Mouse (Mus musculus) layer of hippocampus, adult 8-10 months (tissue): ENCODE data around the gene Ccdc162. TPM values are rescaled to one million over a fixed set of nuclear protein-coding genes. Genes with fewer than 3 reads are reported as not detected.
A peak's percentile ranks its signal among the peaks of the same experiment; 100 is the strongest.
"Not testable (repeated sequence)": the region's sequence is repeated elsewhere in the genome, so short reads cannot be mapped to it uniquely, and the experiment has no call there.

Source experiments
- DNase-seq, 2 experiments: peaks; one replicate each; pipeline ENCODE4 v3.0.0; 2022; ENCODE audit warnings: low spot score in 2 of 2
- total RNA-seq, 4 experiments: library from RNA; stranded (reverse); gene quantifications; 2 replicates each; pipeline ENCODE4 v1.2.4; 2022

Gene Ccdc162
- total RNA-seq, 4 experiments from 2014 or later: 1.1 to 2.8 (median 2.0) TPM

DNA sequence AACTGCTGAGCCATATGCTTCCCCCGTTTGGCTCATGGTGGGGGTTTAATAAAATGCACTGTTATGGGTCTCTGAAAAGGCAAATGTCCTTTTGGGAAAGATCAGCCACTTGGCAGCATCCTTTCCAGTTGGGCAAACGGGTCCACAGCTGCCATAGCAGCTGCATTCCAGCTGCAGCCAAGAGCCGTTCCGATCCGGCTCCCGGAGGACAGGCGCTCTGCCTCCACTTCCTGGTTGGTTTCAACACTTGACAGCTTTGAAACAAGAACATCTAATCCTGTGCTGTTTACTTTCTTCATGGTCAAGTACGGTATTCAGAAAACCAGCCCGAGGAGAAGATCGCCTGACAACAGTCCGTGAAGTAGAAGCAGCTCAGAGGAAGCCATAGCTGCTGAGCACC is 19.4 kb downstream of the Ccdc162 start:
- no peak for DNase-seq

DNA sequence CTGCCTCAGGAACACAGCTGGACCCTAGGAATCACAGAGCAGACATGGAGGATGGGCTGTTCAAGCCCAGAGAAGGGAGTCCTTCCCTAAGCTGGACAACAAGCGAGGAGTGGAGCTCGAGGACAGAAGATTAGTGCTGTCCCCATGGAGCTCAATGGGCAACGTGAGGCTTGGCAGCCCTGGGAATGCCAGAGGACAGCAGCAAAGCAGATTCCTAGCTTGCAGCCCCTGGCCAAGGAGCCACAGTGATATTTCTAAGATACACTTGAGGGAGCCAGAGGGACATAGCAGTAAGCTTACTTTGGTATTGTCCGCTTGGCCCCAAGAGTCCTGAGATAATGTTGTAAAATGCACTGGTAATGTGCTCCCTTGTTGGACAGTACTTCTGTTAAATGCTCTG is 25.5 kb downstream of the Ccdc162 start:
- DNase-seq: no peak

DNA sequence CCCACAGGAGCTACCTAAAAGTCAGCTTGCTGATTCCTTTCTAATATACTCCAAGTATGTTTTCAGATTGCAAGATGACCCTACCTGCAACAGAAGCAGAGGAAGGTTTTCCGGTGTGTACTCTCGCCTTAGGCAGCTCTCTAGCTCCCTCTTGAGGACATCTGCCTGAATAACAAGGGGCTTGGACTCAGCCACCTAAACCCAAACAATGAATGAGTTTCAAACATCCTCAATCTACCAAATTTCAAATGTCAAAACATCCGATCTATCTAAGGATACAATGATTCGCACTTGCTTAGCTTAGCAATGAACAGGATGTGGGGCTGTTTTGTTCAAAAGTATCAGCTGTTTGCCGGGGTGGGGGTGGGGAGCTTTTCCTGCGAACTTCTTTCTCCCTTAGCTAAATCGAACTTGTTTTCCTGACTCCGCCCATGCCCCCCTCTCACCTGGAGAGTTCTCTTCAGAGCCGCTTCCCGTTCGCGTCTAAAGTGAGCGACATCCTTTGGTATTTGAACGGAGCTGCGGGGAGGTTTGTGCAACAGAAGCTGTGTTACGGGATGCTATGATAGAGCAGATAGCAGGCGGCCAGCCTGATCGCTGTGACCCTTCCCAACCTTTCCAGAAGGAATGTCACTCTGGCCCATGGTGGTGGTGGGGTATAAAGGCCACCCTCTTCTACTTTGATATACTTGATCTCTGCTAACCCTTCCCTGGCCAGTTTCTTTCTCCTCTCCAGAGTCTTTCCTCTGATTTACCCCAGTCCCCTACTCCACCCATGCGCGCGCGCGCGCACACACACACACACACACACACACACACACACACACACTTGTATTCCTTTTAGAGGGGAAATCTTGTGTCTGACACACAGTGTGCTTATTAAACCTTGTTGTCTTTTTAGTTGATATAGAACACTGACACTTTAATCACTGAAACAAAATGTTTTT is 26.2 kb downstream of the Ccdc162 start:
- peak in 1 of 2 experiments; percentile 56 for DNase-seq

DNA sequence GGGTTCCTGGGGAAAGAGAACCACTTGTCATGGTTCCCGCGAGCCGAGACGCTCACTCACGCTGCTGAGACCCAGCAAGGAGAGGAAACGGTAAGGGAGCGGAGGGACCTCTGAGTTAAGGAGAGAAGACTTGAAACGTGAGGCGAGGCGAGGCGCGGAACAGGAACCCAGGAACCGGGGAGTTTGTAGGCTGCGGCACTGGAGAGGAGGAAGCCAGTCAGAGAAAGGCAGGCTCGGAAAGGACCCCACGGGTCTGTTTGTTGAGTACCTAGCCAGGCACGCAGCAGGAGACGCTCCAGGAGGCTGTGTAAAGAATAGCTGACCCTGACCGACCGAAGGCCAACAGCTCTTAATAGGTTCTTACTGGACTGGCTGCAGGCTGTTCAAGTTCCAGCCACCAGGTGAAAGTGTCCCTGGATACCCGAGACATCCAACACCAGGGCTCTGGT is 31.9 kb downstream of the Ccdc162 start:
- DNase-seq: no peak

DNA sequence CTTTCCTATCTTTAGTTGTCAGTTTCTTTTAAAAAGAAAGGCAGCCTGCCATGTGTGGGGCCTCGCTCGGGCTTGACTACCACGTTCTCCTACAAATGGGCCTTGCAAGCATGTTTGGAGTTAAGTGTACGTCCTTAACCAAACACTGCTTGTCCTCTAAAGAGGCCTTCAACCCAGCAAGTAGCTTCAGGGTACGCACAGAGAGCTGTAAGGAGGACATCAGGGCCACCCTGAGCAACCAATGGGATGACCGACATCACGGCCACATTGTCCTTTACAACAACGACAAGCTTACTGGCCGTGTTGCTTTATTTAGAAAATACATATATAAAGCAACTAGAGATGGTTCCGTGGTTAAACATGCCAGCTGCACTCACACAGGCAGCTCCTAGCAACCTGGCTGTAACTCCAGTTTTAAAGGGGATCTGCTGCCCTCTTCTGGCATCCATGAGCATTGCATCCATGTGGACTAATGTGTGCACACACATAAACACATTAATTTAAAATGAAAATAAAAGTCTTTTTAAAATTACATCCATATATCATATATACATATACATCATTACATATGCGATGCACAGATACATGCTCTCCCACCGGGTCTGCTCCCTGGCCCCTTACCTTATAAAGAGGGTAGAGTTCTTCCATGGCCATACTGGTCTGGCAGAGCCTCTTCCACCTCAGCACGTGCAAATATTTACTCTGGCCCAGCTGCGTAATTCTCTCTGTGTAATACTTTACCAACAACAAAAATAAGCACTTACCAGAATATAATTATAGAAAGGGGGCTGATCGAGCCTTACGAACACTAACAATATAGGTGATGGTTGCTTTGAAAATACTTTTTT is 33.7 kb downstream of the Ccdc162 start:
- peak; percentile 74 to 91 for DNase-seq

DNA sequence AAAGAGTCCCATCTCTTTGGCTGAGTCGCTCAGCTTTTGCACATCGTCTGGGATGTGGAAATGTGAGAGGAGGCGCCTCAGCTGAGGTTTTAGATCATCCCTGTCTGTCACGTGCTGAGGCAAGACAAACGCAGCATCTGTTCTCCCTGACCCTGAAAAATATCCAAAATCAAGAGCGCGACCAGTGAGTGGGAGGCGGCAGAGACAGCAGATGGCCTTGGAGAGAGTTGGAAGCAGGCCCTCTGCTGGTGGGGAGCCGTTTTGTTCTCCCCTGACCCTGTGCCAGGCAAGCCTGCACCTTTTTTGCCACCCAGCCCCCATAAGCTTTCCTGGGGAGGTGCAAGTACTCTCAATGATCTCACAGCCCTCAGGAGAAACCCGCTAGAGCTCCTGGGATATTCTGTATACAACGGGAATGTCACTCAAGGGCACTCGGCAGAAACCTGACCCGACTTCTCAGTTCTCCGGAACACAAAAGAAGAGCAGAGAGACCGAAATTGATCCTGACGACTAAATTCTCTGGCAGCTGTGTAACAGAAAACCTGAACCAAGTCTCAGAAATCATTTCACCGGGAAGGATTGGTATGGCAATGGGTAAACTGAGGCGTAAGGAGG is 37.6 kb downstream of the Ccdc162 start:
- DNase-seq: peak; percentile 69 to 75

DNA sequence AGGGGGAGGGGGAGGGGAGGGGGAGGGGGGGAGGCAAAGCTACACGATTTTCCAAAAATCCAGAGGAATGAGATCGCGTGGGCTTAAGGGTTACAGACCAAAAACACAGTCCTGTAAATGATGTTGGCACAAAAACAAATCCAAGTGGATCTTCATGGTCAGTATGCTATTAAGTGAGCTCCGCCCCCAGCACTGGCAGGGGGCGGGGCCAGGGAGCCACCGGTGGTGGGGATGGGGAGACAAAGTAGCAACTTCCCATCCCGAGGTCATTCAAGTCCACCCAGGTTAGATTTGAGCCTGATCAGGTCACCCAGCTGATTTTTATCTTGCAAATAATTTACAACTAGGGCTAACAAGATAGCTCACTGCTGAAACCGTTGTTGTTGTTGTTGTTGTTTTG is 39.0 kb downstream of the Ccdc162 start:
- no peak for DNase-seq

DNA sequence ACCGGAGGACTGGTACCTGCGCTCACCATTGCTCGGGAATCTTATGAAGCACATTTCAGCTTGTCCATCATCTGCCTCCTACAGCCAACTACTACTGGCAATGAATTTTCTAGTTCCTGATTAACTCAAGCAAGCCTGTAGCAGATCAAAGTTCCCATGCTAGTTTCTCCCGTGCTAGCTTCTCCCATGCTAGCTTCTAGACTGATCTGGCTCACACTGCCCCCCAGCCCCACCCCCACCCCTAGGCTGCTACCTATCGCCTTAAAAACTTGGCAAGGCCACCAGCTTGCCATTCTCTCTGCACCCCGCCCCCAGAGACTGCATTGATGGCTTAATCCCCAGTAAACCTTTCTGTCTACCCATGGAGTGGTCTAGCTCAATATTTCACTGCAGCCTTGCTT is 39.8 kb downstream of the Ccdc162 start:
- DNase-seq: no peak

DNA sequence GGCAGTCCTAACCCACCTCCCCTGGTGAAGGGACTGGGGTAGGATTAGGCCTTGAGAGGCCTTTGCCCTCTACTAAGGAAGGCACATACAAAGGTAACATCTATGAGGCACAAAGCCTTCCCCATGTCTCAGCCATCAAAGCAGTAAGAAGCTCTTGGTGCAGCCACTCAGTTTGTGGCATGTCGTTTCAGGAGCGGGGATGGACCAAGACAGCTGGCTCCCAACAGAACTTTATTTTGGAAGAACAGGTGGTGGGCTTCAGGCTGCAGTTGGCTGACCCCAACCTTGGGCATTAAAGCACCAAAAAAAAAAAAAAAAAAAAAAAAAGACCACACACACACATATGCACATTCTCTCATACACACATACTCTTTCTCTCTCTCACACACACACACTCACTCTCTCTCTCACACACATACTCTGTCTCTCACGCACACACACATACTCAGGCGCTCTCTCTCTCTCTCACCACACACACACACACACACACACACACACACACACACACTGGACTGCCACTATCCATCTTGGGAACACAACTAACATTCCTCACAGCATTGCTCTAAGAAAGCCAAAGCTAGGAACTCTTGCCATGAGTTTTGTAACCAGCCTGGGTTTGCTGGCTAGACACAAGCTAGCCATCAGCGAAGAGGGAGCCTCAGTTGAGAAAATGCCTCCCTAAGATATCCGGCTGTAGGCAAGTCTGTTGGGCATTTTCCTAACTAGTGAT is 40.4 kb downstream of the Ccdc162 start:
- no peak for DNase-seq

DNA sequence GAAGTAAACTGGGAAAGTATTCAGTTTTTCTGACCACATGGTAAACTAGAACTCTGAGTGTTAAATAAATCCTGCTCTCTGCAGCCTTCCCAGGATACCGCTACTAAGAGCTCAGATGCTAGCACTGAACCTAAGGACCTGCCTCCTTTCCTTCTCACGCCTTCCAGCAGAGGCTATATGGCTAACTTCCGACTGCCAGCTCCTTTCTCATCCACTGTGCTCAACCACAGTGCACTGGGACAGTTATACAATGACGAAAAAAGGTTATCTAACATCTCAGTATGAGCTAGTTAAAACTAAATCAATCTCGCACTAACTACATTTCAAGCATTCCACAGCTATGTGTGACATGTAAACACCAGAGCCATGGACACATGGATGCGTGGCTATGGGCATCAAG is 41.2 kb downstream of the Ccdc162 start:
- DNase-seq: no peak

DNA sequence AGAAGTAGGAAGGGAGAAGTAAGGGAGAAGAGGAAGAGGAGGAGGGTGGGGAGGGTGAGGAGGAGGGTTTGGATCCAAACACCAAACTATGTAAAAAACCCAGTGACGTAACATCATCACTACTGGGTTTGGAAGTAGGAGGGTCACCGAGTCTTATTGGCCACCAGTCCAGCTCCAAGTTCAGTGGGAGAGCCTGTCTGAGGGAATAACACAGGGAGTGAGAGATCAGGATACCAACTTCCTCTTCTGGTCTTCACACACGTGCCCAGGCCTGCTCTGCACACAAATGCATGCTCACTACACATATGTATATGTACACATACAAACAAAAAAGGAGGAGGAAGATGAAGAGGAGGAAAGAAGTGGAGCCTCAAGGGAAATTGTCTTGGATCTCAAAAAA is 42.1 kb downstream of the Ccdc162 start:
- no peak for DNase-seq

DNA sequence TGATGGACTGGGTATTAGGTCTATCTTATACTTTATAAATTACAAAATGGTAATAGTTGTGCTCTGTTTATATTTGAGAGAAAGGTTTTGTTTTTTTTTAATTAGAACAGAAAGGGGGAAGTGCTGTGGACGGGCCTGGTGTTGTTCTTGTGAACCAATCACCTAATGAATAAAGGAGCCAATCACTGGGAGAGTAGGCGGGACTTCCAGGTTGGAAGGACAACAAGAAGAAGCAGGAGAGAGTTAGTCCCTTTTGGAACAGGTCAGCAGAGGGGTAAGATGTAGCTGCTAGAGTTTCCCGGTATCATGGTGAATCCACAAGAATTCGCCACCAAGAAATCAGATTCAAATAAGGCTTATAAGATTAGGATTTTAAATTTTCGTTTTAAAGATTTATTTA is 46.2 kb downstream of the Ccdc162 start:
- no peak for DNase-seq

DNA sequence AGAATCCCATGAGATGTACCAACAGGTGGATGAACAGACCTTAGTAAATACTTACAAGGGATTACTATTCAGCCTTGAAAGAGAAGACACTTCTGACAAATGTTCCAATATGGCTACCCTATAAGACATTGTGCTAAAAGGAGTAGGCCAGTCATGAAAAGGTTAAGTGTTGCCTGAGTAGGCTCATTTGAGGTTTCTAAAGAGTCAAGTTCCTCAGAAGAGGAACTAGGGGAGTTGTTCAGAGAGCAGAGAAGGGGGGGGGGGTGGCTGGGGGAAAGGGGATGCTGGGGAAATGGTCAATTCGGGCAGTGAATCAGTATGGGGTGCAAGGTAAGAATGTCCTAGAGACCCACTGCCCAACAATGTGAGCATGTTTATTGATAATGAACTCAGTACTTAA is 50.9 kb downstream of the Ccdc162 start:
- no peak for DNase-seq

DNA sequence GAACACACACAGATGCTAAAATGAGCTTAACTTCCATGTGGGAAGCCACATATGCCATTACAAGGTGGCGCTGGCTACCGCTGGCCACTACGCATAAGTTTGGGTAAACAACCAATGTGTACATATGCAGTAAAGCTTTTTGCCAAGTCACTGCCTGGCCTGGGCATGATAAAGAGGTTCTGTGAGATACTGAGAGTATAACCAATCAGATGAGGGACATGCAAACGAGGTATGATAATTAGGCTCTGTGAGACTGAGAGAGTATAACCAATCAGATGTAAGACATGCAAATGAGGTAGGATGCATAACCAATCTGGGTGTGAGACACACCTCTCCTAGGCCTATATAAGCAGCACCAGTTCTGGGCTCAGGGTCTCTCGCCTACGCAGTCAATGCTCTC is 56.8 kb downstream of the Ccdc162 start:
- not testable (repeated sequence) for DNase-seq

DNA sequence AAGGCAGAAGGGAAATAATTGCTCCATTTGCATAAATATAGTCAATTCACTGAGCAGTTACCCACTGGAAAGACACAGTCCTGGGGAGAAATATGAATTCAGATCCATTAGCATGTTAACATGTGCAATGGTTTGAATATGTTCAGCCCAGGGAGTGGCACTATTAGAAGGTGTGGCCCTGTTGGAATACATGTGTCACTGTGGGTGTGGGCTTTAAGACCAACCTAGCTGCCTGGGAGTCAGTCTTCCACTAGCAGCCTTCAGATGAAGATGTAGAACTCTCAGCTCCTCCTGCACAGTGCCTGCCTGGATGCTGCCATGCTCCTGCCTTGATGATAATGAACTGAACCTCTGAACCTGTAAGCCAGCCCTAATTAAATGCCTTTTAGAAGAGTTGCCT is 60.8 kb downstream of the Ccdc162 start:
- DNase-seq: not testable (repeated sequence)

DNA sequence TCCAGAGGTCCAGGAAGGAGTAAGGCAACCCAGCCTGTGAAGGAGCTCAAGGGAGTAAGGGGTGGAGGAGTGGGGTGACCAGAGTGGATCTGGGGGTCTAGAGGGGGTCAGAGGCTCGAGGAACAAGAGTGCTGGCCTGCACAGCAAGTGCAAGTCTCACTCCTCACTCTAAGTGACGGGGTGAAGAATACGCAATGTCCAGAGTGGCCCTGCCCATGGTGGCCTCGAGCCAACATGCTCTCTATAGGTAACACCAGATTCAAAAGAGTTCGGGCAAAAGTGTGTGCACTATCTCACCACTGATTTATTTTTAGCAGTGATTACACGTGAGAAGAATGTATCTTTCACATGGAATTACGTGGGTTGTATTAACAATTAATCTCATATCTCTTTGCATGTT is 63.4 kb downstream of the Ccdc162 start:
- no peak for DNase-seq

DNA sequence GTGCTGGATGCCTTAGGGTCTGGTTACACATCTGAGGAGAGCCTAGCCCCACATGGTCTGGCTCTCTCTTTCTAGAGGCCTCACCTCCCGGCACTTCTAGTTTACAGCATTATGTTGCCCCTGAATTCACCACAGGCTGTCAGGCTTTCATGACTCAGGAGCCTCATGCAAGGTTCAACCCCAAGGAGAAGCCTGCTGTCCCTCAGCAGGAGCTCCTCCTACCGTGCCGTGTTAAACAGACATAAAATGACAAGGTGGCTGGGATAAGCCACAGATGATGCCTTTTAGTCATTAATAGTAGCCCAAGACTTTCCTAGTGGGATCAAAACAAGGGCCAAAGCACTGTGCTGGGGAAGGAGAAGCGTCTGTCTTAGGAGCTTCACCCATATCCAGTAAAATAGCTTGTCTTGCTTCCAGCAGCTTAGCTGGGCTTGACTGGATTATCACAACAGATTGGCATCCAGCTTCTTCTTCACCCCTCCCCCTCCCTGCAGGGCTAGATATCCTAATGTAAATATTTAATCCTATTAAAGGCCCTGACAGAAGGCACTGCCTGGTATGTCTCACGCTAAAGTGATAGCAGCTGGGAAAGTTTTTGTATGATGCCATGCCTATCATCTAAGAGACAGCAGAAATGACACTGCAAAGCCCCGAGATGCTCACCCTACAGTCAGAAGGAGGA is 64.2 kb downstream of the Ccdc162 start:
- DNase-seq: no peak

DNA sequence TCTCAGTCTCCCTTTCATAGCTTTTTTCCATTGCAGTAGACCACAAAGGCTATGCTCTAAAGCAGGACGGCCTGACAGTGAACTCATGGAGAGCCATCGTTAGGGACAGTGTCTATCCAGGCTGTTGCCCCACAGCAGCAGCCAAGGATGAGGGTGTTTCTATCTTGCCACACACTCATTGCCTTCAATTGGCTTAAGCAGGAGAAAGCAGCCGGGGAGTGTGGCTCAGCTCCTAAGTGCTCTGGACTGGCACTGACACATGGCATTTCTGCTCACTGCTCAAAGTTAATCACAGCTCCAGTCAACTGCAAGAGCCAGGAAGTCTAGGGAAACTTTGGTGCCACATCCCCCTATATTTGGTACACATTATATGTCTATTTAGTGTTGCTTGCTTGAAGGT is 64.9 kb downstream of the Ccdc162 start:
- no peak for DNase-seq

DNA sequence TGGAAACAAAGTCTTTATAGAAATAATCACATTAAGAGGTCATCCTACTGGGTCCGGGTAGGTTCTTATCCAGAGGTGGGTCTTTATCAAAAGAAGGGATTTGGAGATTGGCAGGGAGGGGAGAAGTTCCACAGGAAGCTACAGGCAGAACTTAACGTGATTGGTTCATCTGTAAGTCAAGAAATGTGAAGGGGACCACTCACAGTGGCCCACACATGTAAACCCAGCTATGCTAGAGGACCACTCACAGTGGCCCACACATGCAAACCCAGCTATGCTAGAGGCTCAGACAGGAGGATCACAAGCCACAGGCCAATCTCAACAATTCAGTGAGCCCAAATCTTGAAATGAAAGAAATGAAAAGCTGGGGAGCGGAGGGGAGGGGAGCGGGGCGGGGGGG is 67.2 kb downstream of the Ccdc162 start:
- no peak for DNase-seq

DNA sequence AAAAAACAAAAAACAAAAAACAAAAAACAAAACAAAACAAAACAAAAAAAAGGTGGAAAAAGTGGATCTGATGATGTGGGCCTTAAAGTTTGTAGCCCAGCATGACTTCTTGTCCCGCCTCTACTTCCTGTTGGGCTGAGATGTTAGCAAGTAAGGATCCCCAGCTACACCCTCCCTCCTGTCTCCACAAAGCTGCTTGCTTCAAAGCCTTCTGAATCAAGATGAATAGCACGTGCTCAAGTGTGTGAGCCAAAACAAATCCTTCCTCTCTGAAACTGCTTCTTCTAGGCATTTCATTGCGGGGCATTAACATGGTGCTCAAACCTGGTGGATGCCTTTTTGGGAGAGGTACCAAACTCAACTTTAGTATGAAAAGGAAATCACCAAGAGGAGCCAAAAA is 77.7 kb downstream of the Ccdc162 start:
- no peak for DNase-seq
